Mouse (Mus musculus): Measurements from ENCODE around the gene Pde7b. TPM values are rescaled to one million over a fixed set of nuclear protein-coding genes. Genes with fewer than 3 reads are reported as not detected.

The Pde7b gene
- total and polyA plus RNA-seq, 3 experiments: not detected

- H3K27ac ChIP-seq (ENCODE audit: insufficient read depth, low read depth): no peak overlapping the region
- TF ChIP-seq NELFE (IDR thresholded peaks at IDR 0.05; ENCODE audit: low read depth, low read length): no peak
- TF ChIP-seq RCOR1 (conservative IDR thresholded peaks at IDR 0.05; ENCODE audit: low read depth, low read length): no peak
- H3K9ac ChIP-seq (ENCODE audit: insufficient read depth, low read depth): no peak overlapping the region
- in situ Hi-C loops (cut with MboI; ENCODE audit: low pct_ligation_motif_present, low pct_unique_long_range_greater_than_20kb, low sequenced_read_pairs) (no loop called here), dilution Hi-C loops (cut with MboI; ENCODE audit: extremely low pct_ligation_motif_present, extremely low pct_unique_long_range_greater_than_20kb, low sequenced_read_pairs) (no loop called here)
- H3K27me3 ChIP-seq (replicated peaks): no peaks in the 10 kb centered on the region
- H3K4me3 ChIP-seq (replicated peaks in 1 of 3; ENCODE audit: low read depth in 2 of 3, low read length in 2 of 3, poor library complexity in 1 of 3): no peak overlapping the region
- no peak for DNase-seq (ENCODE audit: extremely low read depth)
- no peak overlapping the region for H3K4me2 ChIP-seq (ENCODE audit: insufficient read depth, low read depth, poor library complexity, severe bottlenecking)
- H3K79me2 ChIP-seq (replicated peaks; ENCODE audit: control insufficient read depth, extremely low read depth, insufficient read depth, poor library complexity, severe bottlenecking): no peaks in the 10 kb centered on the region
- no peaks in the 10 kb centered on the region for H3K9me3 ChIP-seq (replicated peaks; ENCODE audit: low read length)
- no peaks in the 10 kb centered on the region for H3K36me3 ChIP-seq (replicated peaks in 1 of 2; ENCODE audit: control insufficient read depth in 1 of 2, insufficient read depth in 1 of 2, low read length in 1 of 2)
- H3K4me1 ChIP-seq (ENCODE audit: control insufficient read depth in 1 of 2, insufficient read depth in 2 of 2): no peaks in the 10 kb centered on the region
These were observed 153.4 kb downstream of the Pde7b start for GRCm38 (mm10) chr10:20571521-20571920.

DNA sequence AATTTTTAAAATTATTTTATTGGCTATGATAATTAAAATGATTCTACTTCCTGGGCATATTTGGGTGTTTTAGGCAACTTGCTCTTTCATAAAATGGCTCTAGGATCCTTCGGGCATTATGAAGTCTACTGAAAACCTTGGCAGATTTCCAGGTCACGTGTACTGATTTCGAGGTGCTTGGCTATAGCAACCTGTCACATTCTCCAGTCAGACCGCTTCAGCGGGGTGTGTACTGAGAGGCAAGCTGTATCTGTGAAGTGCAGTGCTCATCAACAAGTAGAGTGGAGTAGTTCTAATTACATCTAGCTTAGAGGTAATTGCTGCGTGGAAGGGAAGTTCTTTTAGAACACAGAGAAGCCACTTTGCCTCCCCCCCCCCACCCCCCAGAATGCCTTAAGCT is 156.2 kb downstream of the Pde7b start:
- in situ Hi-C loops (cut with MboI; ENCODE audit: low pct_ligation_motif_present, low pct_unique_long_range_greater_than_20kb, low sequenced_read_pairs): no loop called here
- dilution Hi-C loops (cut with MboI; ENCODE audit: extremely low pct_ligation_motif_present, extremely low pct_unique_long_range_greater_than_20kb, low sequenced_read_pairs): no loop called here

DNA sequence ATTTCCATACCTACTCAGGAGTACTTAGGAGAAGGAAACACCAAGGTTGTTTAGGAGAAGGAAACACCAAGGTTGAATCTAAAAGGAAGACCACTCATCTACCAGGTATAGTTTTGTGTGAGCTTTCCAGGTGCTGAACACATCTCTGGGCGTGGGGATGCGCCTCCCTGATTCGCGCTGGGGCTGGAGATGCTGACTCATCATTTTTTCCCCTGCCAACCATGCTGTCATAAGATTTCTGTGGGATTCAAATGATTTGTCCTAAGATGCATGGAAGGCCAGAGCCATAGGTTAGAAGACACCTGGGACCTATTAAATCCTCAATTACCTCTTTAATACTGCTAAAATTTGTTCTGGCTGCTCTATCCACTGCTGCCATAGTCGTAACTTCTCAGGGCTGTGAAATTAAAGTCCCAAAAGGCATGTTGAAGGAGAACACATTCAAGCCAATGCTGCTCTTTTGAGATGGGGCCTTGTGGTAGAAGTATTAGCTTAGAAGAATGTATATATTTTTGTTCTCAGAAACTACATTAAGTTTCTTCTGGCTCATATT is 157.1 kb downstream of the Pde7b start:
- Histone ChIP-seq H3K4me3 (replicated peaks in 1 of 3; ENCODE audit: low read depth in 2 of 3, low read length in 2 of 3, poor library complexity in 1 of 3) (no peak overlapping the region), H3K4me2 (ENCODE audit: insufficient read depth, low read depth, poor library complexity, severe bottlenecking) (no peak overlapping the region), H3K4me1 (ENCODE audit: control insufficient read depth in 1 of 2, insufficient read depth in 2 of 2) (no peaks in the 10 kb centered on the region), H3K79me2 (replicated peaks; ENCODE audit: control insufficient read depth, extremely low read depth, insufficient read depth, poor library complexity, severe bottlenecking) (no peaks in the 10 kb centered on the region), H3K27me3 (replicated peaks) (no peaks in the 10 kb centered on the region), H3K9ac (ENCODE audit: insufficient read depth, low read depth) (no peak overlapping the region), H3K9me3 (replicated peaks; ENCODE audit: low read length) (no peaks in the 10 kb centered on the region), H3K27ac (ENCODE audit: insufficient read depth, low read depth) (no peak overlapping the region), H3K36me3 (replicated peaks in 1 of 2; ENCODE audit: control insufficient read depth in 1 of 2, insufficient read depth in 1 of 2, low read length in 1 of 2) (no peaks in the 10 kb centered on the region)
- dilution Hi-C loops (cut with MboI; ENCODE audit: extremely low pct_ligation_motif_present, extremely low pct_unique_long_range_greater_than_20kb, low sequenced_read_pairs): no loop called here
- in situ Hi-C loops (cut with MboI; ENCODE audit: low pct_ligation_motif_present, low pct_unique_long_range_greater_than_20kb, low sequenced_read_pairs): no loop called here
- TF ChIP-seq MEF2A (IDR thresholded peaks at IDR 0.05; ENCODE audit: borderline replicate concordance, low read depth, low read length): no peak
- TF ChIP-seq MAFK (IDR thresholded peaks at IDR 0.05; ENCODE audit: insufficient replicate concordance, low read length): peak; percentile 94
- no peak for DNase-seq (ENCODE audit: extremely low read depth)

More for the DNA sequence above, 156.2 kb downstream of the Pde7b start:
- H3K79me2 ChIP-seq (replicated peaks; ENCODE audit: control insufficient read depth, extremely low read depth, insufficient read depth, poor library complexity, severe bottlenecking): no peaks in the 10 kb centered on the region
- H3K9ac ChIP-seq (ENCODE audit: insufficient read depth, low read depth): no peak overlapping the region
- no peaks in the 10 kb centered on the region for H3K36me3 ChIP-seq (replicated peaks in 1 of 2; ENCODE audit: control insufficient read depth in 1 of 2, insufficient read depth in 1 of 2, low read length in 1 of 2)
- no peak for DNase-seq (ENCODE audit: extremely low read depth)
- no peak for TF ChIP-seq BHLHE40 (IDR thresholded peaks at IDR 0.05; ENCODE audit: low read depth, low read length)
- no peaks in the 10 kb centered on the region for H3K27me3 ChIP-seq (replicated peaks)
- H3K4me1 ChIP-seq (ENCODE audit: control insufficient read depth in 1 of 2, insufficient read depth in 2 of 2): no peaks in the 10 kb centered on the region
- no peak overlapping the region for H3K4me2 ChIP-seq (ENCODE audit: insufficient read depth, low read depth, poor library complexity, severe bottlenecking)
- H3K9me3 ChIP-seq (replicated peaks; ENCODE audit: low read length): no peaks in the 10 kb centered on the region
- H3K27ac ChIP-seq (ENCODE audit: insufficient read depth, low read depth): no peak overlapping the region
- H3K4me3 ChIP-seq (replicated peaks in 1 of 3; ENCODE audit: low read depth in 2 of 3, low read length in 2 of 3, poor library complexity in 1 of 3): no peak overlapping the region

GRCm38 (mm10) chr10:20556477-20556876 is 168.4 kb downstream of the Pde7b start:
- TF ChIP-seq USF2 (conservative IDR thresholded peaks at IDR 0.05; ENCODE audit: low read depth, low read length) (no peak), EP300 (IDR thresholded peaks at IDR 0.05; ENCODE audit: low read length) (no peak), CHD1 (IDR thresholded peaks at IDR 0.05; ENCODE audit: low read depth, low read length) (no peak), ZNF384 (IDR thresholded peaks at IDR 0.05; ENCODE audit: low read depth, low read length) (no peak), ZMIZ1 (IDR thresholded peaks at IDR 0.05; ENCODE audit: low read depth, low read length) (no peak), NRF1 (IDR thresholded peaks at IDR 0.05; ENCODE audit: low read depth, low read length) (no peak)
- Histone ChIP-seq H3K4me2 (ENCODE audit: insufficient read depth, low read depth, poor library complexity, severe bottlenecking) (no peak overlapping the region), H3K4me1 (ENCODE audit: control insufficient read depth in 1 of 2, insufficient read depth in 2 of 2) (no peaks in the 10 kb centered on the region), H3K27me3 (replicated peaks) (no peaks in the 10 kb centered on the region), H3K9me3 (replicated peaks; ENCODE audit: low read length) (no peaks in the 10 kb centered on the region), H3K36me3 (replicated peaks in 1 of 2; ENCODE audit: control insufficient read depth in 1 of 2, insufficient read depth in 1 of 2, low read length in 1 of 2) (no peaks in the 10 kb centered on the region), H3K4me3 (replicated peaks in 1 of 3; ENCODE audit: low read depth in 2 of 3, low read length in 2 of 3, poor library complexity in 1 of 3) (no peak overlapping the region), H3K79me2 (replicated peaks; ENCODE audit: control insufficient read depth, extremely low read depth, insufficient read depth, poor library complexity, severe bottlenecking) (no peaks in the 10 kb centered on the region), H3K9ac (ENCODE audit: insufficient read depth, low read depth) (no peak overlapping the region), H3K27ac (ENCODE audit: insufficient read depth, low read depth) (no peak overlapping the region)
- in situ Hi-C loops (cut with MboI; ENCODE audit: low pct_ligation_motif_present, low pct_unique_long_range_greater_than_20kb, low sequenced_read_pairs): no loop called here
- dilution Hi-C loops (cut with MboI; ENCODE audit: extremely low pct_ligation_motif_present, extremely low pct_unique_long_range_greater_than_20kb, low sequenced_read_pairs): no loop called here
- DNase-seq (ENCODE audit: extremely low read depth): no peak

All from CH12.LX (cell line).